Mouse (Mus musculus) c-Kit-positive CD71-negative TER-119-negative erythroid progenitor cells, embryonic 14.5 days (primary cell): ENCODE measurements around the gene Vps53.
A peak's percentile ranks its signal among the peaks of the same experiment; 100 is the strongest.
"Not testable (repeated sequence)": the region's sequence is repeated elsewhere in the genome, so short reads cannot be mapped to it uniquely, and the experiment has no call there.

Experiments
- DNase-seq: peaks from one replicate; pipeline ENCODE4 v3.0.0-alpha.2; 2013; ENCODE audit warnings: low read depth

Gene Vps53

GRCm38 (mm10) chr11:76179495-76180145, at the start of gene Vps53, which contains the start of gene Fam57a:
Gene Vps53, minus strand, starts transcription at chr11:76179647.
Gene Fam57a, plus strand, starts transcription at chr11:76179671.
- DNase-seq: peak; percentile 67

- no peak for DNase-seq
These were observed 45.6 kb upstream of the Vps53 start for GRCm38 (mm10) chr11:76225051-76225450.

GRCm38 (mm10) chr11:76224631-76225030, 45.2 kb upstream of the Vps53 start:
- DNase-seq: no peak

DNA sequence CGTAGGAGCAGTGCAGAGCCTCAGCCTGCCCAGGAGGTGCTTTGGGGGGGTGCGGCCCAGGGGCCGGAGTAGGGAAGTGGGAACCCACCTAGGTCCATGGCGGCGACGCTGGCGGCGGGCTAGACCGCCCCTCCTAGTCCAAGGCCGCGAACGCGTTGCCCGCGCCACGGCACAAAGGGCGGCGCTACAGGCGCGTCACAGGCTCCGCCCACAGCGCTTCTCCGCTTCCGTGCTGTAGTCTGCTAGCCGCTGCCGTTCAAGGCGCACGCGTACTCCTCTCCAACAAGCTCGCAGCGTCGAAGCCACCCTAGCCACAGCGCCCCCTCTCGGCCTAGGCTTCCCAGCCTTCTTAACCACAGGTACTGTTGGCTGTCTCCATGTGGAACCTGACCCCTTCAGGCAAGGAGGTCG, 37.9 kb upstream of the Vps53 start, which contains the start of the genes Dbil5 and Gemin4:
TSS of gene Dbil5 (plus strand) at position 219 of the 411 bp plus-strand sequence.
TSS of gene Gemin4 (minus strand) at position 275 of the 411 bp plus-strand sequence.
- peak; percentile 99 for DNase-seq

DNA sequence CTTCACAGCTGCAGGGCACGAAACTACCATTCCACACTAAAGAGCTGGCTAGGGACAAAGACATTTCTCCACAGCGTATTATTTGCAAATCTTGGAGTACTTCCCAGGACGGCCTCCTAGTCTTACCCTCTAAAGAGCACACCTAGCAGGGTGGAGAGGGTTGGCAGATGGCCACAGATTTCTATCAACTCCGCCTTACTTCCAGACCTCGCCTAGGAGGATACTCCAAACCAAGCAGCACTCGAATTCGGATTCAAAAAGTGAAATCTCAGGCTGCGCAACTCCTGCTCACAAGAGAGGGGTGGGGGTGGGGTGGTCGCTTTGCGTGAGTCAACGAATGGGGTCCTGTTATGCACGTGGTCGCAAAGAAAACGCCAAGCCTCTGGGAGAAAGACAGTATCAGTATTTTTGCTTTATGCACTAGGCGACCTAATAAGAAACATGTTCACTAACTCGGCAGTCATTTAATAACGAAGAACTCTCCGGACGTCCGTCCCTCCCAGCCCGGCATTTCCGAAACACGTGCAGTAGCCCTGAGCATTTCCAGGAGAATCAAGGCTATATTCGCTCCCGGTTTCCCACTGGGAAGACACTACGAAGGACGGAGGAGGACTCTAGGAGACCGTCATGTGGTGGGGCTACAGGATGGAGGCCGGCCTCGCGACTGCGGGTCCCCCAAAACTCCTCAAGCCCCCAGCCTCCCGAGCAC, 37.4 kb upstream of the Vps53 start:
- DNase-seq: no peak

- no peak for DNase-seq
These were observed 36.6 kb upstream of the Vps53 start for GRCm38 (mm10) chr11:76216049-76216540.

DNA sequence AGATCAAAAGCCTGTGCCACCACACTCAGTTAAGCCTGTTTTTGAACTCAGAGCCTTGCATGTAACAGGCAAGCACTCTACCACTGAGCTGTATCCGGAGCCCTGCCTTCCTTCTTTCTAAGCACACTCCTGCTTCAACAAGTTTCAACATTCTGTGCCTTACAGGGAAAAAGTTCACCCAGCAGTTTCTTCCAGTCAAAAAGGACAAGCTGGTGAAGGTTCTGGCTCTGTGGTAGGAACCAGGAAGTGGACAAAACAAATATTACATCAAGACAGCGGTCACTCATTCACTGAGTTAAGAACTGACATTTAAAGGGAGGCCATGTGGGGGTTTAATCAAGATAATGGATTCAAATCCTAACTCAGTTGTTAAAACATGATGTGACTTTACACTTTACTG, 35.6 kb upstream of the Vps53 start:
- DNase-seq: no peak

DNA sequence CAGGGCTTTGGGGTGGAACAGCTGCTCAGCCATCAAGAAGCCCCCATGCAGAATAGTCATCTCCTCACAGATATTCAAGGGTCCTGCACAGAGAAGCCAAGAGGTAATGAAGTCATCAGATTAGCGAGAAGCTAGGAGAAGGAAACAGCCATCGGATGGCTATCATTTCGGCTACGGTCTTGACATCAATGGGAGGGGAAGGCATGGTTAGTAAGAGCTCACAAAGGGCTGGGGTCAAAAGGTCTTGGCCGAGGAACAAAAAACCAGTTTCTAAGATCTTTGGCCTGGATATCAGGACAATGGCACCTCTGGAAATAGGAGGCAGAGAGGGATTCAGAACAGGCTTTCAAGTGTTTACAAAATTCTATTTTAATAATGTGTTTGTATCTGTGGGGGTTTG, 34.4 kb upstream of the Vps53 start:
- DNase-seq: no peak

DNA sequence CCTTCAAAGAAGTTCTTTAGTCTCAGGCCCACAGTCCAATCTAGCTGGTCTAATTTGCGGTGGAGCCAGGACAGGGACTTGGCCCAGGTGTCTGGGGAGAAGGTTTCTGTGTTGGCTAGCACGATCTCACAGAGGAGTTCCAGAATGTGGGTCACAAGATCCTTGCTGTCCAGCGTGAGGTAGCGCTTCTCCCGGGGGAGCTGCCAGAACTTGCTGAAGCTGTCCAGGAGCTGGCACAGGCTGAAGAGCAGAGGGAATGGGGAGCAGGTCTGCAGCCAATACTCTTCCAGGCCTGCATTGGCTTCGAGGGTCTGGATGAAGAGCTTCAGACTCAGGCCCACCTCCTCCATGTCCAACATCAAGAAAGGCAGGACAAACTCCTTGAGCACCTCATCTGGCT, 32.1 kb upstream of the Vps53 start:
- DNase-seq: not testable (repeated sequence)

DNA sequence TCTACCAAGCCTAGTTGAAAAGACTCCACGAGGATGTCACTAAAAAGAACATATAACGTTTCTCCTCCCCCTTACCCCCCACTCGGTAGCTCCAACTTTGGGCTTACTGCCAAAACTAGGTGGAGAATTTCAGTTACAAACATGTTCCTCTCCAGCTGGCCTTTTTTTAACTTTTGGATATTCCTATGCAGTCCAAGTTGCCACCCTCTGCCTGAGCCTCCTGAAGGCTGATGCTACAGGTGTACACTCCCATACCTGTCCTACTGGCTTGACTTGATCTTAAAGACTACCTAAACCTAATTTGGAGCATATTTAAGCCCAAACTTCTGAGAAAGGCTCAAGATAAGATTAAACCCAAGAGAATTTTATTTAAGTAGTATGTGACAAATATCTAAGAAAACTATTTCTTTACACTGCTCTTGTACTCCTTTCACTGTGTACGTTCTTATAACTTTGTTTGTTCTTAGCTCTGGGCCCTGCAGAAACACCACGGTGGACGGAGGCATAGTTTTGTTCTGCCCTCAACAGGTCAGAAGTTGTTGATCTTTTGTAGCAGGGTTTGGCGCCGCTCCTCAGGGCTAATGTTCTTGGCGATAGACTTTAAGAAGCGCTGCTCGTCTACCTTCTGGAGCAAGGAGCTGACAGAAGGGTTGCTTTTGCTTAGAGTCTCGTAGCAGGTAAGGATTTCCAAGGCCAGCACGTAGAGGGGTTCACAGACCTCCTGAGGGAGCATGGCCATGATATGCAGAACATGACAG, 31.0 kb upstream of the Vps53 start:
- no peak for DNase-seq

DNA sequence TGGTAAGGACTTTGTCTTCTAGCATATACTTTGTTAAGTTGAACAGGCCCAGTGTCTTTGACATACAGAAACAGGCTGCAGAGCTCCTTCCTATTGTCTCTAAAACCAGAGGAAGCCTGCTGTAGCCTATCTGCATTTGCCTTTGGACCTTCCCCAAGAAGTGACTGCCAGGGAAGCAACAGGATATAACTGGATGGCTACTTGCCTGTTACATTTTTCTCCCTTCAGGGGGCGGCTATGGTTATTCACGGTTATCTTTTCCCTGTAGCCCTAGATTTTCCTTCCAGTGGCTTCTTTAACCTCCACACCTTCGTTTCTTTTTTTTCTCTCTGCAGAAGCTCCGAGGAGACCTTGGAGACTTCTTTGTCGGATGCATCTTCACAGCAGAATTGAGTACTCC, 27.3 kb upstream of the Vps53 start:
- DNase-seq: no peak

GRCm38 (mm10) chr11:76201761-76202674, 22.6 kb upstream of the Vps53 start:
- DNase-seq: no peak

- no peak for DNase-seq
These were observed 17.6 kb upstream of the Vps53 start for GRCm38 (mm10) chr11:76196977-76197469.

- no peak for DNase-seq
These were observed 17.0 kb upstream of the Vps53 start for GRCm38 (mm10) chr11:76196275-76196976.

GRCm38 (mm10) chr11:76186908-76187307, 7.5 kb upstream of the Vps53 start:
- DNase-seq: no peak

DNA sequence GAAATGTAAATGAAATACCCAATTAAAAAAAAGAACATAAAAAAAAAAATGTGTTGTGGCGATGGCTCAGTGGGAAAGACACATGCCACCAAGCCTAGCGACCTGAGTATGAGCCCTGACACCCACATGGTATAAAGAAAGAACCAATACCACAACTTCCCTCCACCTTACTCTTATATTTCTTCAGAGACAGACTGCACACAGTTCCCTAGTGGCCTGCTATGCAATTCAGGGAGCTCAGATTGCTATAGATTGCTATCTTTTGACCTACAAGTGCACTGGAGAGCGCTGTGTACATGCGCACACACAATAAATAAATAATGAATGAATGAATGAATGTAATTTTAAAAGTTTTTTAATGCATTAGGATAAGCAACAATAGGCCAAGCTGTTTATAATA, 4.3 kb upstream of the Vps53 start:
- no peak for DNase-seq

GRCm38 (mm10) chr11:76180146-76180540, 696 bp upstream of the Vps53 start:
- DNase-seq: no peak

- DNase-seq: peak; percentile 37
These were observed 537 bp downstream of the Vps53 start for GRCm38 (mm10) chr11:76178726-76179494.

- no peak for DNase-seq
These were observed 9.2 kb downstream of the Vps53 start for GRCm38 (mm10) chr11:76170207-76170606.

- DNase-seq: no peak
These were observed 10.5 kb downstream of the Vps53 start for GRCm38 (mm10) chr11:76168976-76169375.
